Mouse (Mus musculus) cortical plate, adult 2 months (tissue): ENCODE data around the gene Dohh.

Experiments used
- CTCF ChIP-seq: fragments of 200-500 bp; IDR thresholded peaks from 2 replicates; pipeline ENCODE4 v1.5.1; 2011; ENCODE audit warnings: mild to moderate bottlenecking, control low read depth, low read length; ENCODE audit not compliant: insufficient read depth; ENCODE audit errors: extremely low read depth
- POLR2A ChIP-seq: fragments of 200-500 bp; IDR thresholded peaks from 2 replicates; pipeline ENCODE4 v1.6.1; 2011; ENCODE audit warnings: mild to moderate bottlenecking, low read length, control low read depth; ENCODE audit not compliant: insufficient read depth; ENCODE audit errors: extremely low read depth

DNA sequence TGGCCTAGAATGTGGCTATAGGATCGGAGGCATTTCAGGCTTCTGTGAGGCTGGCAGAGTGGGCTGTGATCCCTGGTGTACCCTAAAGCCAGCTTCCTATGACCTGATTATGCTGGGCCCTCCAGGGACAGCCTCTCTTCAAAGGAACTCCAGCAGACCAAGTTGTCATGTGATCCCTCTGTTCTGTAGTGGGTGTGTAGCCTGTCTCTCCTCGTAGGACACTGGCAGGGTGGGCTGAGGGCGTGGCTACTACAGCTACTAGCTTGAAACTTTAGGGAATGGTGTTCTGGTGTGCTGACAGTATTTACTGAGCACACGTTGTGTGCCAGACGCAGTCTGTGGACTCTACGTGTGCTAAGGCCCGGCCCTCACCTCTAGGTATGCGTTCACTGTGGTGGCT, 23.5 kb upstream of the Dohh start:
- TF ChIP-seq POLR2A, result no peak
- no peak for TF ChIP-seq CTCF
